Mouse (Mus musculus) heart, adult 9 months (tissue): ENCODE data around the gene Vasn.

Source experiments
- DNase-seq, 2 experiments: peaks; one replicate each; pipeline ENCODE4 v3.0.0; 2022; ENCODE audit warnings: low spot score in 2 of 2

Gene Vasn

GRCm38 (mm10) chr16:4639831-4640237 lies at the start of gene Vasn, which contains the start of gene Dnaja3:
Gene Vasn, plus strand, starts transcription at chr16:4639941.
Gene Dnaja3, plus strand, starts transcription at chr16:4639989.
- peak; percentile 92 for DNase-seq

- no peak for DNase-seq
Observed at GRCm38 (mm10) chr16:4590236-4590635, 49.5 kb upstream of the Vasn start.

- DNase-seq, result peak in 1 of 2 experiments; percentile 59
Observed at GRCm38 (mm10) chr16:4592909-4593875, 46.5 kb upstream of the Vasn start.

DNA sequence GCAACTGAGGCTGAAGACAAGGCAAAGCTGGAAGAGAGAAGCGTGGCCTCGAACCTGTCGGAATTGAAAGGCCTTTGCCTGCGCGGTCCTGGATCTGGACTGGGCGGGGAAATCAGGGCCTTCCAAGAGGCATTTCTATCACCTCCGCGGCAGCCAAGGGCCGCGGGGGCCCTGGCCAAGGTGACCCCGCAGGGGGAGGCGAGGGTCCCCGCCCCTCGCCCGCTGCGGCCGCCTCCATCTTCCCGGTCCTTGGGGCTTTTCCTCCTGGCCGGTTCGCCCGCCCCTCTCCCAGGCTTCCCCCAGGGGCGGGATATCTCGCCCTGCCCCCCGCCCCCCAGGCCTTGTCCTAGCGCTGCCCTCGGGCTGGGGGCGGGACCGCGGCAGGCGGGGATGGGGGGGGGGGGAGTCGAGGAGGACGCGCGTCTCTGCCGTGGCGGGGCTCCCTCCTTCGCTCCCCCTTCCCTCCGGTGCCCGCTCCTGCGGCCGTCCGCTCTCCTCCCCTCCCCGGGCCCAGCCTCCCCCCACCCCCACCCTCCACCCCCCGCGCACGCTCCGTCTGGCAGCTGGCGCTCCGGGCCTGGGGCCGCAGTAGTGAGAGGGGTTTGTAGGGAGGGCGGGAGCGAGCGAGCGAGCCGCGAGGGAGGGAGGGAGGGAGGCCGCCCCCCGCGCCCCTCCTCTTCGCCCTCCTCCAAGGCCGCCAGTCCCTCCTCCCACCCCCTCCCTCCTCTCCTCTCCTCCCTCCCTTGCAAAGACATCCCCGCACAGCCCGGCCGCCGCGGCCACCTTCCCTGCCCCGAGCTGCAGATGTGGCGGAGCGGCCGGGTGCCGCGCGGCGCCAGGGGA lies 45.5 kb upstream of the Vasn start, which contains the start of gene Glis2:
TSS of gene Glis2 (plus strand) at position 743 of the 843 bp plus-strand sequence.
- peak; percentile 62 to 66 for DNase-seq

DNA sequence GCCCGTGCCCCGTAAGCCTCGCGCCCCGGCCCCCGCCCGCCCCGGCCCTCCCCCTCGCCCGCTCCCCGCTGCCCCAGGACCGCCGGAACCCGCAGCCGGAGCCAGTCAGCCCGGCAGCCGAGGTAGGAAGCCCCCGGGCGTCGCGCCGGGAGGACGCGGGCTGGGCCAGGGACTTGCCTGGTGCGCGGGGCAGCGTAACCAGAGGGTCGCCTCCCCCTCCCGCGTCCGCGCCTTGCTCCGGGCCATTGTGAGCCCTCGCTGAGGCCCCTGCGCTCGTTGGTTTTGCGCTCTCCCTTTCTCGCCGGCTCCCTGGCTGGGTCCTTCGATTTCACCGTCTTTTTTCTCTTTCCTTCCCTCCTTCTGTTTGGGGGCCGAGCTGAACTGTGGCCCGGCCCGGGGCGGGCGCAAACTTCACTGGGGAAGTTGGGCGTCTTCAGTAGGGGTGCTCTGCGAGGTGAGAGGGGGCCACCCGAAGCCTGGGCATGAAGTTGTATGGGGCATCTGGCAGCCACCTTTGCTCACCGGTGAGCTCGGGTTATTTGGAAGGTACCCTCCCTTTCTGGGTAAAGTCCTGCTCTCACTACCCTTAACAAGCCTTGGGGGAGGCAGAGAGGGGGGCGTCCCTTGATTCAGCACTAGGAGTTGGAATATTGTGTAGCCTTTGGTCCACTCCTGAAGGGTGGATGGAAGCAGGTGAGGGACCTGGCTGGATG lies 44.8 kb upstream of the Vasn start:
- DNase-seq, result peak; percentile 34 to 53

DNA sequence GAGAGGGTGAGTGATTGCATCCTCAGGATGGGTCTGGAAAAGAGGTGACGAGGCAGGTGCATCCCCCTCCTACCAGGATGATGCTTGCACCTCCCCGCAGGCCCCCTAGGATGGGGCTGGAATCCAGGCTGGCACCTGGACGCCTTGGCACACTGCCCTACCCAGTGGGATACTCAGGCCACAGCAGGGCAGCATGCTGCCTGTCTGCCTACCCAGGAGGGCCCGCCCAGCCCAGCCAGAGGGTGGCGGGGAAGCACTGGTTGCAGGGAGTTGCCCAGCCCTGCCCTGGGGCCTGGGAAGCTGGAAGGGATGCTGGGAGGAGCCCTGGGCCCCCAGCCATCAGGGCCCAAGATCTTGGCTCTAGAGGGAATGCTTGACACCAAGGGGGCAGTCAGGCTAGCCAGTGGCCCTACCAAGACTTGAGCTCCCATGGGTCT lies 44.2 kb upstream of the Vasn start:
- peak; percentile 51 to 58 for DNase-seq

DNA sequence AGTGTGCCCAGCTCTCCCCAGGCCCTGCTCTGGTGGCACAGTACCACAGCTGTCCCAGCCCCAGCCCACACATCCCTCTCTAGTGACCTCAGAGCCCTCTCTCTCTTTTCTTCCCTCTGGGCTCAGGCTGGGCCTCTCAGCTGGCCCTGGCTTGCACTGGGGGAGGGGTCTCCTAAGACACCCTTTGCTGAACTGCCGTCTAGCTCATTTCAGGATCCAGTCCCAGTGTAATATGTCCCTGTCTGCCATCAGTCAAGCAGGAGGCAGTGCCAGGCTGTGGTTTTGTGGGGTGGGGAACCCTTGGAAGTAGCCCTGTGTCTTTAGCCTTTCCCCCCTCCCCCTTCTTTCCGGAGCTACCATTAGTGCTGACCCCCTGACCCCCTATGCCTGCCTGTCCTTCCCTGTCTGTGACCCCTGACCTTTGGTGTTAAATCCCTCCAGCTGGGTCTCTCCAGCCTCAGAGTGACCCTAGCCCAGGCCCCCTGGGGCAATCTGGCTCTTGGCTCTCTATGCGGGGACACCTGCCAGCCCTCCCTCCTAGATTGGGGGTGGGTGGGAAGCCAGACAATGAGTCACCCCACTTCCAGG lies 43.5 kb upstream of the Vasn start:
- peak in 1 of 2 experiments; percentile 30 for DNase-seq

- no peak for DNase-seq
Observed at GRCm38 (mm10) chr16:4596836-4597235, 42.9 kb upstream of the Vasn start.

DNA sequence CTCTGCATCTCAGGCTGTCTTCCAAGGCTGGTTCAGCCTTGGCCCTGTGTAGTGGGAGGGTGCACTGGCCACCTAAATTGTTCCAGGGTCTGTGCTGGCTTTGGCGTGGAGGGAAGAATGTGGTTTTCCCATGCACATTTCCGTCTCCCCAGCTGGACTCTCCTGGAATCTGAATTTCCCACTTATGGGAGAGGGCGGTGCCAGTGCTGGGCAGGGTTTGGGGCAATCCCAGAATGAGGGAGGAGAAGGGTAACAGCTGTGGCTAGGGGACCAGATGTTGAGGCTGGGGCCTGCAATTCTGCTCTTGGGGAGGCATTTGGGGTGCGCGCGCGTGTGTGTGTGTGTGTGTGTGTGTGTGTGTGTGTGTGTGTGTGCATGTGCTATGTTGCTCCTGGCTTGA lies 42.4 kb upstream of the Vasn start:
- DNase-seq, result peak in 1 of 2 experiments; percentile 32

DNA sequence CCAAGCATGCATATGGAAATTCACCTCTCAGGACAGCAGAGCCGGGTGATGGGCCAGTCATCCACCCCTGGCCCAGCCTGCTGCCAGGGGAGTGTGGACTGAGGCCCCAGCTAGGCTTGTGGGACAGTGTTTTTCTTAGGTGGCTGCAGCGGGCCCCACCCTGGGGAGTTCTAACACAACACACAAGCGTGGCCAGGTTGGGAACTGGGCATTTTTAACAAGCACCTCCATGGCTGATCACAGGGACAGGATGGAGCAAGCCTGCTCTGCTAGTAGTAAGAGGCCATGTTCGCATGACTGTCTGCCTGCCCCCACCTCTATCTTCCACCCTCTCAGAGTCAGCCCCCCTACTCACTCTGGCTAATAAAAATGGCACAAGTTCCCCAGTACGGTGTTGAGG lies 41.7 kb upstream of the Vasn start:
- DNase-seq, result no peak

DNA sequence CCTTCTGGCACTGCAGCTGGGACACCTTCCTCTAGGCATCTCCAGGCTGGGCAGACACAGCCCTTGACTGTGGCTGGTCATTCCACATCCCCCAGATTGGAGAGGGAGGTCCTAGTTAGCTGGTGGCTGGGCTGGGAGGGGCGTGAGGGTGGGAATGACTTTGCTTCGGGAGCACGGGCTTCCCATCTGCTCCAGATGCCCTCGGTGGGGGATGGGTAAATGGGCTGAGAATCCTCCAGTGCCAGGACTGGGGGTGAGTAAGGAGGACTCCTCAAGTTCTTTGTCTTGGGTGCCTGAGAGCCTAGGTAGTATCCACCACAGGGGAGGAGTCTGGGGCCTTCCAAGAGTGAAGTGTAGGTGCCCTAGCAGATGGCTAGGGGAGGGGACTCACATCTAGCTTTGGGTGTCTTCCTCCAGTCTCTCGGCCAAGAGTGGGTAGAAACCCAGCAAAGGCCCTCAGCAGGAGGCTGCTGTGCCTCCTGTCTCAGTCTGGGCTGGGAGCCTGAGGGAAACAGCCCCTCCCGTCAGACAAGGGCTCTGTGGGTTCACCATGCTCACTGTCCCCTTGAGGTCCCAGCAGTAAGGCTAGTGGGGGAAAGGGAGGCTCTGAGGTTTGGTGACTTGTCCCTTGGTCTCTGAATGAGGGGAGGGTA lies 40.7 kb upstream of the Vasn start:
- DNase-seq, result no peak

GRCm38 (mm10) chr16:4599616-4600015 lies 40.1 kb upstream of the Vasn start:
- no peak for DNase-seq

DNA sequence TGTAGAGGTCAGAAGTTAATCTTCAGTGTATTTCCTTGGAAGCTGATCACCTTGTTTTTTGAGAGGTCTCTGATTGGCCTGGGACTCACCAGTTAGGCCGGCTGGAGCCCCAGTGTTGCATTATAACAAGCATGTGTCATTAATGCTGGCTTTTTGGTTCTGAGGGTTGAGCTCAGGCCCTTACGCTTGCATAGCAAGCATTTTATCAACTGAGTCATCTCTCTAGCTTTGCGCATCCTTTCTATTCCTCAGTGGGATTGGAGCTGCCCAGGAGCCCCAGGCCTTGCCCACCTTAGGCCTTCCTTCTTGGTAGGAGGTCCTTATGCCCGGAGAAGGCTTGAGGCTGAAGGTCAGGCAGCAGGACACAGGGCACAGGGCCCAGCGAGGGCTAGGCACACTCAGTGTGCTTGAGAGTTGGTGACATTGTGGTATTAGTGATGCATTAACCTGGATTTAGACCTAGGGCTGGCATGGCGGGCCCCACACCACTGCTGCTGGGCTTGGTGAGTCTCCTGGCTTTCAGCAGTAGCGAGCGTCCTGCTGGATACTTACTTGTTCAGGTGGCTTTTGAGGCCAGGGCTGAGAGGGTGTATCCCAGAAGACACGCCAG lies 38.9 kb upstream of the Vasn start:
- DNase-seq, result no peak

DNA sequence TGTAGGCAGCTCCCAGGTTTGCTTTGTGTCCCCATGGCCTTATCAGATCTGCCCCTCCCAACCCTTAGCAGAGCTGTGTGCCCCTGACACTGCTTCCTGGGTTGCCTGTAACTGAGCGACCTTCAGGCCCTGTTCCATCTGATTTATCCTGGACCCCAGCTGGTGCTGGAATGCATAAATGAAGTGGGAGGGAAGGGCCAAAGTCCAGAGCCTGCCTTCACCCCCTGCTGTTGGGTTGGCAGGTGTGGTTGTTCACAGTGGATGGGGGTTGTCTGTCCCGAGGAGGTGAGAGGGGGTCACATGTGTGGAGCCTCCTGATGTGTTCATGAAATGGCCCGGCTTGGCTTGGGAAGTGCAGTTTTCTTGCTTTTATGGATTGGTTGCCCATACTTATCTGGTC lies 37.6 kb upstream of the Vasn start:
- DNase-seq, result no peak

- DNase-seq, result no peak
Observed at GRCm38 (mm10) chr16:4602766-4603452, 36.8 kb upstream of the Vasn start.

GRCm38 (mm10) chr16:4603453-4603837 lies 36.3 kb upstream of the Vasn start:
- no peak for DNase-seq

DNA sequence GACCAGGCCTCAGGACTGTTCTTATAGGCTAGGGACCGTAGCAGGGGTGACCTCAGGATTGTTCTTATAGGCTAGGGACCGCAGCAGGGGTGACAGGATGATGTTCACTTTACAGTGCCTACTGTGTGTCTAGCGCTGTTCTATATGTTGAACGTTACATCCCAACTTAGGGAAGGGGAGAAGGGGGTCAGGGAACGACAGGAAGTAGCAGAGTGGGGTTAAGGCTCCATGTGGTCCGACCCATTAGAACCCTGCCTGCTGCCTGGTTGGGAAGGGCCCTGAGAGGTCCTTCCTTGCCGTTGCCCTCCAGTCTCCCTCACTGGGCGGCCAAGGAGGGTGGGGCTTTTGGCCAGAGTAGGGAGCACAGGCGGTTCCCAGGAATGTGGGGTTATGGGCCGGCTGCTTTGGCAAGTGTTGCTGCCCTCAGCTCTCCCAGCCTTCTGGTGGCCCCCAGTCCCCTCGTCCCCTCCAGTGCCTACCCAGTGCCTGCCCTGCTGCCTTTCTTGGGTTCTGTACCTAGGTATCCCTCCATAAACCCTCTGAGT lies 35.4 kb upstream of the Vasn start:
- DNase-seq, result no peak

DNA sequence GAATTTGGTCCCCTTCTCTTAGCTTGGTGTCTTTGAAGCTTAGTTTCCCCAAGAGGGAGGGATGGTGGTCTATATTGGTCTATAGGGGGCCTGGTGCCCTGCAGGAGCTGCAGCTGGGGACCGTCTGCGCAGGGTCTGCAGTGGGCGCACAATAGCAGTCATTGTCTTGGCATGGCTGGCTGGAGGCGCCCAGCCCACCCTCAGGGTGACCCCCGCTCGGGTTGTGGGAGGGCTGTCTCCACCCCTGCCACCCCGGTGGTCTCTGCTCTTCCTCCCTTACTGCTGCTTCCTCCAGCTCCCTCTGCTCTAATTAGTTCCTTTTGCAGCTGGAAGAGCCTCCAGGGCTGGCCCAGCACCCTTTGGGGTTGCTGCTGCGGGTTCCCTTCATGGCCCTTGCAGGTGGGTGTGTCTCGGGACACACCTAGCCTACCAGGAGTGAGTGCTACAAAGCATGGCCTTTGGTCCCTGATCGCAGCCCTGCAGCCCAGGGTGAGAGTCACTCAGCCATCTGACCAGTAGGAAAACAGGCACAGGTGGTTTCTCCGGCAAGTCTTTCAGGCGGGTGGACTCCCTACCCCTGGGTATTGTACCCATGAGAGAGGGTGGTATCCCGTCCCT lies 34.1 kb upstream of the Vasn start:
- no peak for DNase-seq
